Mouse (Mus musculus) adrenal gland, postnatal 0 days (tissue): ENCODE data around the gene Nup98. TPM values are rescaled to one million over a fixed set of nuclear protein-coding genes. Genes with fewer than 3 reads are reported as not detected.

Experiments
- polyA plus RNA-seq: library from polyadenylated mRNA; unstranded; fragments of >200 nt; fragmentation: Nextera tagmentation; extraction: Ambion mirVana; gene quantifications from 2 replicates; pipeline ENCODE4 v1.2.1, GENCODE M21; 2015

Gene Nup98
- 10.6 and 14.8 TPM in 2 replicates for polyA plus RNA-seq

GRCm38 (mm10) chr7:102209756-102210721, at the start of gene Nup98, which contains the start of gene Pgap2:
Gene Nup98, minus strand, starts transcription at chr7:102210176.
Gene Pgap2, plus strand, starts transcription at chr7:102210208.

GRCm38 (mm10) chr7:102255954-102256353, 46.0 kb upstream of the Nup98 start, which contains the start of gene Rhog:
Gene Rhog, minus strand, starts transcription at chr7:102256054.

DNA sequence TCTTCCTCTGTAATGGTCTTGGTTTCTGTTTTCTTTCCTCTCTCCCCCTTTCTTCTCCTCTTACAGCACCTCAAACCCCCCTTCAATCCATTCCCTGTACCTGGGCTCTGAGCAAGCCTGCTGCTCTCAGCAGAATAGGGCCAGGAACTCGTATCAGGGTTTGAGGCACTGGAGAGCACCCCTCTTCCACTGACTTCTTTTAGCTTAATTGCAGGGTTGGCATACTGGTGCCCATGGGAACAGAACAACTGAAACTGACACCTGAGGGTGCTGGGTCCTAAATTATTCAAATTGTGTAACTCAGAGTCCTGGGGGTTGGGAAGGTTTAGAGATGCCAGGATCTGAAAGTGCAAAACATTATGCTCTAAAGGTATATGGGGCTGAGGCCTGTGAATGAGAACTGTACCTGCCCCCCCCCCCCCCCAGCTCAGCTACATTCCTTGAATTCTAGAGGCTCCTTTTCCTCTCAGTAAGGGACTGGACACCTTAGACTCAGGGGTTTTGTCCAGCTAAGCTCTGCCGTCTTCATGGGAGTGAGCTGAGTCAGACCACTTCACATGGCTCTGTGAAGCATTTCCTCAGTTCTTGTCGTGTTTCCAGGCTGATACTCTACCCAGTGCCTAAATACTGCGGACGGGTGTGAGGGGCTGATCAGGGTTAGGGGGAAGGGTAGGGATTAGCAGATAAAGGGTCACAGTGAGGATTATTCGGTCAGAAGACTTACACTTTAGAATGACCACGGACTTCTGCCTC, 93.2 kb downstream of the Nup98 start, which contains the start of gene Chrna10:
Gene Chrna10 (minus strand): TSS at position 250 of the 753 bp plus-strand sequence.

GRCm38 (mm10) chr7:102109171-102109570, 100.8 kb downstream of the Nup98 start, which contains the start of gene Art5:
Gene Art5, minus strand, starts transcription at chr7:102109489.

DNA sequence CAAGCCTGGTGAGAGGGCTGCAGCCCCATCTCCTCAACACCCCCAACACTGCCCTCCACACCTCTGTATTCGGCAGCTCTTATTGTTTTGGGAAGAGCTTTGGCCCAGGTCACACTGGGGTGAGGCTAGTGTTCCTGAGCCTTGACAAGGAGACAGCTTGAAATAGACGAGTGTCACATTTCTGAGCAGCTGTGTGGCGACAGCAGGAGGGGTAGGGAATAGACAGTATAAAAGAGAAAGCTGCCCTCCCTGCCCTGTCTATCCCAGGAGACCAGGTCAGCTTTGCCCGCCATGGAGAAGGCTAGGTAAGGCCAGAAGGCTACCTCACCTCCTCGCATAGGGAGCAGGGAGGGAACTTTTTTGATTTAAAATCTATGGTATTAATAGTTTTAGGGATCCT, 108.5 kb downstream of the Nup98 start, which contains the start of gene Art1:
Gene Art1 (plus strand): TSS at position 257 of the 400 bp plus-strand sequence.

DNA sequence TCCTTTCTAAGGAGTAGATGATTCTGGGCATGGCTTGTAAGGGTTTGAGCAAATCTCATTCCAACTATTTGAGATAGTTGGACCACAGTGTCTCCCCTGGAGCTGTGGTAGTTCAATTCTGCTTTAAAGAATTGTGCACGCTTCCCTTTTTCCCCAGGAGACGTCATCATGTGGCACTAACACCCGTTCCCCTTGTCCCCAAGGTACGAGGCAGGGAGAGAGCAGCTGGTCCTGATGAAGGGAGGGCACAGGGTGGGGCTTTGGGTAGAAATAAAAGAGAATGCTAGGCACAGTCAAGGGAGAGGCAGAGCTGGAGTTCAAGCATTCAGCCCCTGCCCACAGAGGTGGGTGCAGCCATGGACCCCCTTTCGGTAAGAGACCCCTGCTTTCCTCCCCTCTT, 127.2 kb downstream of the Nup98 start, which contains the start of gene Trpc2:
Gene Trpc2 (plus strand): TSS at position 301 of the 400 bp plus-strand sequence.

Other genes starting within 250 kb of the Nup98 start
- gene Il18bp, start 191.5 kb downstream of the Nup98 start, polyA plus RNA-seq, result 7.5 and 13.6 TPM in 2 replicates
- gene Rnf121, start 144.7 kb downstream of the Nup98 start, polyA plus RNA-seq, result 14.0 and 15.6 TPM in 2 replicates
- gene Xndc1, start 144.7 kb downstream of the Nup98 start, polyA plus RNA-seq, result 8.7 and 12.5 TPM in 2 replicates
- gene Xntrpc, start 144.5 kb downstream of the Nup98 start, polyA plus RNA-seq, result 0.35 TPM in 2 replicates
- not detected in 2 replicates for gene Trpc2, start 127.1 kb downstream of the Nup98 start, polyA plus RNA-seq
- 2.0 and 2.4 TPM in 2 replicates for gene Art1, start 108.4 kb downstream of the Nup98 start, polyA plus RNA-seq
- gene Art5, start 100.7 kb downstream of the Nup98 start, polyA plus RNA-seq, result 1.1 and 1.7 TPM in 2 replicates
- 0.29 TPM in 1 of 2 replicates, not detected in the other for gene Chrna10, start 93.3 kb downstream of the Nup98 start, polyA plus RNA-seq
- 79.7 and 172 TPM in 2 replicates for gene Pgap2, start within 50 bp of the Nup98 start, polyA plus RNA-seq
- 42.5 and 58.3 TPM in 2 replicates for gene Rhog, start 45.9 kb upstream of the Nup98 start, polyA plus RNA-seq
- 20.1 and 31.1 TPM in 2 replicates for gene Stim1, start 57.6 kb upstream of the Nup98 start, polyA plus RNA-seq
- 43.2 and 47.8 TPM in 2 replicates for gene Rrm1, start 231.5 kb upstream of the Nup98 start, polyA plus RNA-seq